Mouse (Mus musculus): Measurements from ENCODE around the gene Copb1. TPM values are rescaled to one million over a fixed set of nuclear protein-coding genes. Genes with fewer than 3 reads are reported as not detected.

Gene Copb1
- 93.2 and 110 TPM in 2 replicates for polyA plus RNA-seq (2014; fragmentation: Nextera tagmentation; extraction: Ambion mirVana)

GRCm38 (mm10) chr7:114253885-114254833 is at the start of gene Copb1:
Gene Copb1 (minus strand): TSS chr7:114254711.
- ATAC-seq (replicated peaks; ENCODE audit: insufficient number of reproducible peaks, low FRiP score, low TSS enrichment): peak; percentile 99
- peak within 1 kb of the TSS; percentile 98 for H3K4me3 ChIP-seq (ENCODE audit: low read depth, low read length)
- peaks cover 18% of the 10 kb centered on the region for H3K36me3 ChIP-seq (ENCODE audit: control insufficient read depth, insufficient read depth, low read length)
- no peaks in the 10 kb centered on the region for H3K9me3 ChIP-seq (replicated peaks; ENCODE audit: control insufficient read depth, low read length)
- no peaks in the 10 kb centered on the region for H3K4me1 ChIP-seq (ENCODE audit: control insufficient read depth, insufficient read depth, low read length)
- peak within 1 kb of the TSS; percentile 68 for H3K4me2 ChIP-seq
- peak within 1 kb of the TSS; percentile 65 for H3K27ac ChIP-seq (ENCODE audit: low read depth, low read length)
- H3K27me3 ChIP-seq (ENCODE audit: control insufficient read depth, insufficient read depth, low read length): no peaks in the 10 kb centered on the region
- 3% methylated on average over 71 of the region's 75 CpGs for WGBS (ENCODE audit: insufficient replicate concordance)
- peak within 1 kb of the TSS; percentile 89 for H3K9ac ChIP-seq (ENCODE audit: low read depth, low read length)

DNA sequence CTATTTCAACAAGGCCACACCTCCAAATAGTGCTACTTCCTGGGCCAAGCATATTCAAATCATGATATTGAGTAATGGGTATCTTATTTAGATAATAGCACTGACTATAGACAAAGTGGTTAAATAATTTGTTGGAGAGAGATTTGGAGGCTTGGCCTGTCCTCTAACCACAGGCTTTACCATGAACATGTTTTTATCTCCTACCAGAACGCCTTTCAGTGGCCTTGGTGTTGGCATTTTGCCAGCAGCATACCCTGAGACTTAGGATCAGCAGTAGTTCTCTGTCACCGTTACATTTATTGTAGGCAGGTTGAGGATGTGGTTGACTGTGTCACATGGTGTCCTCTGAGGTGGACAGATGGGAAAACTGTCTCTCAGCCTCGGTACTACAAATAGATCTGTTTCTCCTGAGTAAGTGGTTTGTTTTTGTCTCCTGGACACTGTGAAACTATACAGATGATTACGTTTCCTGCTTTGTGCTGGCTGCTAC is 46.8 kb upstream of the Copb1 start:
- H3K9me3 ChIP-seq (replicated peaks; ENCODE audit: control insufficient read depth, low read length): no peaks in the 10 kb centered on the region

GRCm38 (mm10) chr7:114300782-114301181 is 46.3 kb upstream of the Copb1 start:
- H3K27me3 ChIP-seq (ENCODE audit: control insufficient read depth, insufficient read depth, low read length): no peaks in the 10 kb centered on the region
- H3K36me3 ChIP-seq (ENCODE audit: control insufficient read depth, insufficient read depth, low read length): no peaks in the 10 kb centered on the region
- no peaks in the 10 kb centered on the region for H3K4me1 ChIP-seq (ENCODE audit: control insufficient read depth, insufficient read depth, low read length)
- no peak overlapping the region for H3K4me3 ChIP-seq (ENCODE audit: low read depth, low read length)
- H3K27ac ChIP-seq (ENCODE audit: low read depth, low read length): no peak overlapping the region
- no peak for ATAC-seq (replicated peaks; ENCODE audit: insufficient number of reproducible peaks, low FRiP score, low TSS enrichment)
- H3K9ac ChIP-seq (ENCODE audit: low read depth, low read length): no peak overlapping the region
- no peak overlapping the region for H3K4me2 ChIP-seq
- 76% methylated on average over 2 of the region's 2 CpGs for WGBS (ENCODE audit: insufficient replicate concordance)
- H3K9me3 ChIP-seq (replicated peaks; ENCODE audit: control insufficient read depth, low read length): no peaks in the 10 kb centered on the region

More for the DNA sequence above, 46.8 kb upstream of the Copb1 start:
- H3K4me2 ChIP-seq: no peak overlapping the region
- H3K9ac ChIP-seq (ENCODE audit: low read depth, low read length): no peak overlapping the region
- no peak for ATAC-seq (replicated peaks; ENCODE audit: insufficient number of reproducible peaks, low FRiP score, low TSS enrichment)
- H3K27me3 ChIP-seq (ENCODE audit: control insufficient read depth, insufficient read depth, low read length): no peaks in the 10 kb centered on the region
- no peak overlapping the region for H3K4me3 ChIP-seq (ENCODE audit: low read depth, low read length)
- WGBS (ENCODE audit: insufficient replicate concordance): 35% methylated on average over 4 of the region's 4 CpGs
- H3K27ac ChIP-seq (ENCODE audit: low read depth, low read length): no peak overlapping the region
- H3K4me1 ChIP-seq (ENCODE audit: control insufficient read depth, insufficient read depth, low read length): no peaks in the 10 kb centered on the region
- H3K36me3 ChIP-seq (ENCODE audit: control insufficient read depth, insufficient read depth, low read length): no peaks in the 10 kb centered on the region

- Histone ChIP-seq H3K9me3 (replicated peaks; ENCODE audit: control insufficient read depth, low read length) (no peaks in the 10 kb centered on the region), H3K27ac (ENCODE audit: low read depth, low read length) (no peak overlapping the region), H3K36me3 (ENCODE audit: control insufficient read depth, insufficient read depth, low read length) (no peaks in the 10 kb centered on the region), H3K4me3 (ENCODE audit: low read depth, low read length) (no peak overlapping the region), H3K27me3 (ENCODE audit: control insufficient read depth, insufficient read depth, low read length) (no peaks in the 10 kb centered on the region), H3K4me2 (no peak overlapping the region), H3K9ac (ENCODE audit: low read depth, low read length) (no peak overlapping the region), H3K4me1 (ENCODE audit: control insufficient read depth, insufficient read depth, low read length) (no peaks in the 10 kb centered on the region)
- ATAC-seq (replicated peaks; ENCODE audit: insufficient number of reproducible peaks, low FRiP score, low TSS enrichment): no peak
- 51% methylated on average over 4 of the region's 4 CpGs for WGBS (ENCODE audit: insufficient replicate concordance)
Measured at GRCm38 (mm10) chr7:114299247-114299646, 44.7 kb upstream of the Copb1 start.

DNA sequence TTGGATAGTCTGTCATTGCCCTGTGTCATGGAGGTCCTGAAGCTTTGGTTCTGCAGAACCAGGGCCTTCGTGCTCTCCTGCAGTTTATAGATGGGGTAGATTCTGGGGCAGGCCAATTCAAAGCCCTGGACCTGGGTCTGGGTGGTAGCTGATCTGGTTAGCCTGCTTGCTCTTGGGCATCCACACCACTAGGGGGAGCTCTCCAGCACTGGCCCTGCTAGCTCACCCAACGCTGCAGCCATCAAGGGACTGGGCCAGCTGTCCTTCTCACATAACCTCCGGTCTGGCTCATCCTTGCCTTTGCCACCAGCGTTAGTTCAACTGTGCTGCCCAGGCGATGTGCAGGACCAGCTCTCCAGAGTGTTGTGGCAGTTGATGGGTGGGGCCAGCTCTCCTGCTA is 40.2 kb upstream of the Copb1 start:
- H3K4me2 ChIP-seq: no peak overlapping the region
- H3K27ac ChIP-seq (ENCODE audit: low read depth, low read length): no peak overlapping the region
- no peaks in the 10 kb centered on the region for H3K36me3 ChIP-seq (ENCODE audit: control insufficient read depth, insufficient read depth, low read length)
- H3K9me3 ChIP-seq (replicated peaks; ENCODE audit: control insufficient read depth, low read length): no peaks in the 10 kb centered on the region
- H3K27me3 ChIP-seq (ENCODE audit: control insufficient read depth, insufficient read depth, low read length): no peaks in the 10 kb centered on the region
- peaks cover 4% of the 10 kb centered on the region; the same call in 1 of the 2 replicates for H3K4me1 ChIP-seq (ENCODE audit: control insufficient read depth, insufficient read depth, low read length)
- H3K9ac ChIP-seq (ENCODE audit: low read depth, low read length): no peak overlapping the region
- no peak for ATAC-seq (replicated peaks; ENCODE audit: insufficient number of reproducible peaks, low FRiP score, low TSS enrichment)
- WGBS (ENCODE audit: insufficient replicate concordance): 77% methylated on average over 5 of the region's 5 CpGs
- no peak overlapping the region for H3K4me3 ChIP-seq (ENCODE audit: low read depth, low read length)

GRCm38 (mm10) chr7:114293903-114294302 is 39.4 kb upstream of the Copb1 start:
- no peaks in the 10 kb centered on the region for H3K9me3 ChIP-seq (replicated peaks; ENCODE audit: control insufficient read depth, low read length)
- H3K27ac ChIP-seq (ENCODE audit: low read depth, low read length): no peak overlapping the region
- no peaks in the 10 kb centered on the region for H3K36me3 ChIP-seq (ENCODE audit: control insufficient read depth, insufficient read depth, low read length)
- no peak overlapping the region for H3K4me3 ChIP-seq (ENCODE audit: low read depth, low read length)
- H3K4me2 ChIP-seq: no peak overlapping the region
- no peak for ATAC-seq (replicated peaks; ENCODE audit: insufficient number of reproducible peaks, low FRiP score, low TSS enrichment)
- no peak overlapping the region for H3K9ac ChIP-seq (ENCODE audit: low read depth, low read length)
- no peaks in the 10 kb centered on the region for H3K27me3 ChIP-seq (ENCODE audit: control insufficient read depth, insufficient read depth, low read length)
- H3K4me1 ChIP-seq (ENCODE audit: control insufficient read depth, insufficient read depth, low read length): peaks cover 4% of the 10 kb centered on the region; the same call in 1 of the 2 replicates
- 73% methylated on average over 5 of the region's 5 CpGs for WGBS (ENCODE audit: insufficient replicate concordance)

- ATAC-seq (replicated peaks; ENCODE audit: insufficient number of reproducible peaks, low FRiP score, low TSS enrichment): peak; percentile 39; the same call in 1 of the 2 replicates
- H3K4me3 ChIP-seq (ENCODE audit: low read depth, low read length): peak overlapping the region; percentile 28
- no peaks in the 10 kb centered on the region for H3K36me3 ChIP-seq (ENCODE audit: control insufficient read depth, insufficient read depth, low read length)
- H3K9me3 ChIP-seq (replicated peaks; ENCODE audit: control insufficient read depth, low read length): no peaks in the 10 kb centered on the region
- peaks cover 4% of the 10 kb centered on the region; the same call in 1 of the 2 replicates for H3K4me1 ChIP-seq (ENCODE audit: control insufficient read depth, insufficient read depth, low read length)
- peak overlapping the region; percentile 61 for H3K9ac ChIP-seq (ENCODE audit: low read depth, low read length)
- peak overlapping the region; percentile 60 for H3K4me2 ChIP-seq
- H3K27ac ChIP-seq (ENCODE audit: low read depth, low read length): peak overlapping the region; percentile 7; the same call in 1 of the 2 replicates
- H3K27me3 ChIP-seq (ENCODE audit: control insufficient read depth, insufficient read depth, low read length): no peaks in the 10 kb centered on the region
- WGBS (ENCODE audit: insufficient replicate concordance): 9% methylated on average over 12 of the region's 12 CpGs
Measured at GRCm38 (mm10) chr7:114292501-114292971, 38.0 kb upstream of the Copb1 start.

DNA sequence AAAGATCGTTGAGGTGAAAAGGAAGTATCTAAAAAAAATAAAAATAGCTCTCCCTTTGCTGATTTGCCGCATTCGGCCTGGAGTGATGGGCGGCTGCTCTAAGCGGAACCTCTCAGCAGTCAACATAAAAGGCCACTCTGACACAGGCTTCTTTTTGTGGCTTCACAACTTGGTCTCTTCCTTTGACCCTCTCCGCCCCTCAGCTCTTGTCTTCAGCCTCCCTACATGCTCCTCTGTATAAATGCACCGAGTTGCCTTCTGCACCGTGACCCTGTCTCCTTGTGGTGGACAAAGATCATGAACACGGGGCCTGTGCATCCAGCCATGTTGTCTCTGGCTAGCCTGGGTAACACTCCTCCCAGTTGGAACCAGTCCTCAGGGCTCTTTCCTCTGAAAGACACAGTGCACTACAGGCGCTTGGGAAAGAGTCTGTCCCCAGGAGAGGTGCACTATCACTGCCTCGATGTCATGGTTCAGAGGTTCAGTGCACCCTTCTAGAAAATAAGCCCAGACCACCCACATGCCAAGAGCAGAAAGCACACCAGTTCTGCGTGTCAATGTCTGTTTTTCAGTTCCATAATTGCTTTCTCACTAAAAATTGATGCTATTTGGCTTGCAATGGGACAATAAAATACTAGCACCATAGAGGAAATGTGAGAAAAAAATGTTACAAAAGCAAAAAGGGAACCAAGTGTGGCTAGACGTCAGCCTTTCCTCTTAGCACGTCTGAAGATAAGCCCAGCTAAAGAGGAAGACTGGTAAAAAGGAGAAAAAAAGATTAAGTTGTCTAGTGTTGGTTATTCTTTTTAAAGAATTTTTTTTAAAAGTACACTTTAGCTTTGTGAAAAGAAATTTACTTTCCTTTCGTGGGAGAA is 37.2 kb upstream of the Copb1 start:
- no peaks in the 10 kb centered on the region for H3K9me3 ChIP-seq (replicated peaks; ENCODE audit: control insufficient read depth, low read length)
- ATAC-seq (replicated peaks; ENCODE audit: insufficient number of reproducible peaks, low FRiP score, low TSS enrichment): no peak
- no peaks in the 10 kb centered on the region for H3K36me3 ChIP-seq (ENCODE audit: control insufficient read depth, insufficient read depth, low read length)
- 43% methylated on average over 15 of the region's 15 CpGs for WGBS (ENCODE audit: insufficient replicate concordance)
- H3K27me3 ChIP-seq (ENCODE audit: control insufficient read depth, insufficient read depth, low read length): no peaks in the 10 kb centered on the region
- no peak overlapping the region for H3K4me3 ChIP-seq (ENCODE audit: low read depth, low read length)
- H3K9ac ChIP-seq (ENCODE audit: low read depth, low read length): no peak overlapping the region
- H3K27ac ChIP-seq (ENCODE audit: low read depth, low read length): no peak overlapping the region
- peaks cover 4% of the 10 kb centered on the region; the same call in 1 of the 2 replicates for H3K4me1 ChIP-seq (ENCODE audit: control insufficient read depth, insufficient read depth, low read length)
- H3K4me2 ChIP-seq: no peak overlapping the region; the same call in 1 of the 2 replicates

Data from heart, embryonic 11.5 days (tissue).